Mouse (Mus musculus) embryonic fibroblast, embryonic 13.5 days (primary cell): ENCODE results near the gene Gpatch2l.

Experiments
- CTCF ChIP-seq: IDR thresholded peaks from 2 replicates; pipeline ENCODE4 v1.5.1; 2011; ENCODE audit warnings: mild to moderate bottlenecking, control low read depth, low read length, moderate library complexity, borderline replicate concordance; ENCODE audit not compliant: insufficient read depth
- POLR2A ChIP-seq: IDR thresholded peaks from 2 replicates; pipeline ENCODE4 v1.6.1; 2011; ENCODE audit warnings: low read depth, mild to moderate bottlenecking, control low read depth, low read length, moderate library complexity

GRCm38 (mm10) chr12:86254910-86255309 is 13.3 kb downstream of the Gpatch2l start:
- TF ChIP-seq CTCF (no peak), POLR2A (no peak)
